Mouse (Mus musculus) midbrain, embryonic 14.5 days (tissue): ENCODE results near the gene Panx3. TPM values are rescaled to one million over a fixed set of nuclear protein-coding genes. Genes with fewer than 3 reads are reported as not detected.

ENCODE experiments used
- ATAC-seq: fragments of 200-750 bp; cut with Nextera tagmentation; 2 replicates; pipeline ENCODE4 v1.8.0; 2017; ENCODE audit warnings: moderate number of reproducible peaks, moderate library complexity; ENCODE audit not compliant: low FRiP score, low TSS enrichment
- DNase-seq: peaks from one replicate; pipeline ENCODE4 v3.0.0-alpha.2; 2015
- H3K27ac ChIP-seq: fragments of 300-500 bp; sonication (generic); replicated peaks from 2 replicates; pipeline ENCODE4 v1.5.1; 2014; ENCODE audit warnings: mild to moderate bottlenecking, low read depth, low read length, moderate library complexity
- H3K27me3 ChIP-seq: fragments of 300-500 bp; sonication (generic); 2 replicates; pipeline ENCODE4 v1.6.1; 2014; ENCODE audit warnings: low read length, control low read depth, mixed read lengths; ENCODE audit not compliant: control insufficient read depth, insufficient read depth
- H3K36me3 ChIP-seq: fragments of 300-500 bp; sonication (generic); 2 replicates; pipeline ENCODE4 v1.6.1; 2014; ENCODE audit warnings: low read length, control low read depth; ENCODE audit not compliant: control insufficient read depth, insufficient read depth
- H3K4me1 ChIP-seq: fragments of 300-500 bp; sonication (generic); 2 replicates; pipeline ENCODE4 v1.6.1; 2014; ENCODE audit warnings: mild to moderate bottlenecking, antibody characterized with exemption, low read length, control low read depth; ENCODE audit not compliant: control insufficient read depth, insufficient read depth
- H3K4me2 ChIP-seq: fragments of 300-500 bp; sonication (generic); 2 replicates; pipeline ENCODE4 v1.6.1; 2014; ENCODE audit warnings: mild to moderate bottlenecking, low read length, moderate library complexity
- H3K4me3 ChIP-seq: fragments of 300-500 bp; sonication (generic); replicated peaks from 2 replicates; pipeline ENCODE4 v1.5.1; 2014; ENCODE audit warnings: low read depth, low read length
- H3K9ac ChIP-seq: fragments of 300-500 bp; sonication (generic); replicated peaks from 2 replicates; pipeline ENCODE4 v1.6.1; 2014; ENCODE audit warnings: mild to moderate bottlenecking, low read length, moderate library complexity
- H3K9me3 ChIP-seq: fragments of 300-500 bp; sonication (generic); 2 replicates; pipeline ENCODE4 v1.6.1; 2016; ENCODE audit warnings: low read length, control low read depth, mixed read lengths; ENCODE audit not compliant: control insufficient read depth
- WGBS: fragments of 180-500 bp; shearing (Covaris S2); extraction: QIAGEN DNeasy Blood & Tissue Kit; methylation state at CpG from one replicate; pipeline ENCODE4 v1.1.7; 2014; 5-methylcytosine and 5-hydroxymethylcytosine counted together
- polyA plus RNA-seq: library from polyadenylated mRNA; unstranded; fragments of >200 nt; fragmentation: Nextera tagmentation; extraction: Ambion mirVana; gene quantifications from 2 replicates; pipeline ENCODE4 v1.2.1, GENCODE M21; 2014

The Panx3 gene
- polyA plus RNA-seq, 1 experiment from 2014 or later: not detected

DNA sequence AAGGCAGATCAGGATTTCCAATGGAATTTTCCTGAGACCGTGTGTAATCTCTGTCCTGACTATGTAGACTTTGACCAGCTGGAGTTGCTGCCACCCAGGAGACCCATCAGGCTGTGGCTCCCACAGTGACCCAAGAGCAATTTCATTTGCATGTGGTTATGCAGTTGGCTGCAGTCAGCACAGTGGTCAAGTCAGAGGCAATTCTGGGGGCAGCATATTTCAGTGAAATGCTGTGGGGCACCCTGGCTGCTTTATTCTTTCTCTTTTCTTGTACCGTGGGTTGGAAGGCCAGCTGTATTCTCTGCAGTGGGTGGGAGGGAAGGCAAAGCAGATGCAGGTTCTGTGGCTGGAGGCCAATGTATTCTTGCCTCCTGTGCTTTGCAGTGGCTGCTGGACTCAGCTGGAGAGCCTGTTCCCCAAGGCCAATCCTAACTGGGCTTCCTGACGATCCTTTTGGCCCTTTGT, 42.9 kb downstream of the Panx3 start:
- Histone ChIP-seq H3K4me2 (peak overlapping the region; percentile 41), H3K4me3 (no peak overlapping the region), H3K4me1 (peaks cover 17% of the 10 kb centered on the region), H3K36me3 (no peaks in the 10 kb centered on the region), H3K27me3 (no peaks in the 10 kb centered on the region), H3K27ac (peak overlapping the region; percentile 86), H3K9me3 (no peaks in the 10 kb centered on the region), H3K9ac (no peak overlapping the region; the same call in 1 of the 2 replicates)
- peak; percentile 60 for ATAC-seq
- DNase-seq: peak; percentile 51
- 4% methylated on average over 3 of the region's 3 CpGs for WGBS

- peak overlapping the region; percentile 86 for H3K27ac ChIP-seq
- ATAC-seq (peak; percentile 82), DNase-seq (peak; percentile 80)
- 7% methylated on average over 7 of the region's 7 CpGs for WGBS
- no peak overlapping the region; the same call in 1 of the 2 replicates for H3K9ac ChIP-seq
- H3K27me3 ChIP-seq: no peaks in the 10 kb centered on the region
- no peak overlapping the region for H3K4me3 ChIP-seq
- H3K4me1 ChIP-seq: peaks cover 17% of the 10 kb centered on the region
- H3K9me3 ChIP-seq: no peaks in the 10 kb centered on the region
- peak overlapping the region; percentile 41 for H3K4me2 ChIP-seq
- H3K36me3 ChIP-seq: no peaks in the 10 kb centered on the region
These were observed 43.4 kb downstream of the Panx3 start for GRCm38 (mm10) chr9:37625641-37626040.

DNA sequence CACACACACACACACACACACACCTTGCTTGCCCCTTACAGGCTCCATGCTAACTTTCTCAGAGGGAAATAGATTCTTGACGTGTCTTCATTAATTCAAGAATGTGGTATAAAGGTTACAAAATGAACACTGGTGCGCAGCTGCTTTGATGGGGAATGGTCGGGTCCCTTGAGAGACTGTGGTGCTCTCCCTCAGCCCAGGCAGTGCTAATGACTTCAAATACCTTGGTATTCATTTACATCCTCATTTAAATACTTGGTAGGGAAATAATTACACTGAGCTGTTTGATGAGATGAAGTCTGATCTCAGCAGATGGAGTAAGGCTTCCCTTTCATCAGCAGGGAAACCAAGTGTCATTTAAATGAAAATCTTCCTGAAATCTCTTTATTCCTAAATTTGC, 43.9 kb downstream of the Panx3 start:
- peak; percentile 74 for DNase-seq
- Histone ChIP-seq H3K4me1 (peaks cover 17% of the 10 kb centered on the region), H3K27ac (peak overlapping the region; percentile 86), H3K4me2 (peak overlapping the region; percentile 41; the same call in 1 of the 2 replicates), H3K27me3 (no peaks in the 10 kb centered on the region), H3K36me3 (no peaks in the 10 kb centered on the region), H3K9ac (no peak overlapping the region), H3K4me3 (no peak overlapping the region), H3K9me3 (no peaks in the 10 kb centered on the region)
- 25% methylated on average over 3 of the region's 3 CpGs for WGBS
- ATAC-seq: peak; percentile 82

DNA sequence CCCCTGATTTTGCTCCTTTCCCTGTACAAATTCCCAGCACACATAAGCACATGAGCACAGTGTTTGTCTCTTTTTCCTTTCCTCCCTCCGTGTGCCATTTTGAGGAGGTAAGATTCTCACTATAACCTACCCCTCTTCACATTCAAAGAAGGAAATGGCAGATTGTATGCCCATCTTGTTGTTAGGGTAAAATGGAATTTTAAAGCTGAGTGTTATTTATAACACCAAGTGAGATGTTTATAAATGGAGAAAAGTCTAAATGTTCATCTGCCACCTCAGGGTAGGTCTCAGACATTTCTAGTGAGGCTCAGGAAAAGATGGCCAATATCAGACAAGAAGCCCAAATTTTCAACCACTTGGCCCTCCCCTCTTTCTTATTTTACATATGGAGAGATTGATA, 44.5 kb downstream of the Panx3 start:
- ATAC-seq (no peak), DNase-seq (no peak)
- Histone ChIP-seq H3K36me3 (no peaks in the 10 kb centered on the region), H3K4me3 (no peak overlapping the region), H3K4me1 (peaks cover 17% of the 10 kb centered on the region), H3K27me3 (no peaks in the 10 kb centered on the region), H3K9me3 (no peaks in the 10 kb centered on the region), H3K4me2 (no peak overlapping the region), H3K9ac (no peak overlapping the region), H3K27ac (0 out of 2 replicates have a peak overlapping the region, but pooled peaks have one; percentile 86)
- 86% methylated on average over 1 of the region's 1 CpGs for WGBS

- Histone ChIP-seq H3K4me3 (no peak overlapping the region), H3K4me2 (no peak overlapping the region), H3K9ac (no peak overlapping the region), H3K36me3 (no peaks in the 10 kb centered on the region), H3K27me3 (no peaks in the 10 kb centered on the region), H3K27ac (no peak overlapping the region), H3K9me3 (no peaks in the 10 kb centered on the region), H3K4me1 (peaks cover 17% of the 10 kb centered on the region)
- no peak for ATAC-seq
- WGBS: 84% methylated on average over 3 of the region's 3 CpGs
- DNase-seq: no peak
These were observed 45.1 kb downstream of the Panx3 start for GRCm38 (mm10) chr9:37623981-37624380.

DNA sequence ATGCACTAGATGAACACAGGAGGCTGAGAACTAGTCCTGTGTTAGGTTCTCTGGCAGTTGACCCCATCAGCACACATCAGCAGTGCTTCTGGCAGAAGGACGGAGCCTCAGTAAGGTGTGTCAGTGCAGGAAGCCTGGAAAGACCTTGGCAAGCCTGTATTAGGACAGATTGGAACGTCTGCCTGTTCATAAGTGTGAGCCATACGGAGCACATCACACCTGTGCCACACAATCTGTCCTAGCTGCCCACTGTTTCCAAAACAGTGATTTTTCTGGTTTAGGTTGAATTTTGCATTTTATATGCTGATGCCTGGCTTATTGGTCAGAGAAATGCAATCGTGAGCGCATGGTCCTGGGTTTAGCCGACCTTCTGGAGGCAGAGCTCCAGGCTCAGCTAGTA, 47.7 kb downstream of the Panx3 start:
- H3K27me3 ChIP-seq: no peaks in the 10 kb centered on the region
- no peaks in the 10 kb centered on the region for H3K9me3 ChIP-seq
- WGBS: 88% methylated on average over 6 of the region's 6 CpGs
- H3K4me1 ChIP-seq: peaks cover 10% of the 10 kb centered on the region
- DNase-seq (no peak), ATAC-seq (no peak)
- H3K27ac ChIP-seq: no peak overlapping the region
- H3K4me3 ChIP-seq: no peak overlapping the region
- H3K36me3 ChIP-seq: no peaks in the 10 kb centered on the region
- H3K4me2 ChIP-seq: no peak overlapping the region
- H3K9ac ChIP-seq: no peak overlapping the region

DNA sequence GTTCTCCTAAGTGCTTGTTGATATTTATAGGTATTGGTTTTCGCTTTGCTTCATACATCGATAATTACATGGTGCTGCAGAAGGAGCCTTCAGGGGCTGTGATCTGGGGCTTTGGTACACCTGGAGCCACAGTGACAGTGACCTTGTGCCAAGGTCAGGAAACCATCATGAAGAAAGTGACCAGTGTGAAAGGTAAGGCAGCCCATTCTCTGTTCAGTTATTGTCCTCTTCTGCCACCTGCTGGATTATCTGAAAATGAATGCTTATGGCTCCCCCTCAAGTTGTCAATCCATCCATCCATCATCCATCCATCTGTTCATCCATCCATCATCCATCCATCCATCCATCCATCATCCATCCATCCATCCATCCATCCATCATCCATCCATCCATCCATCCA, 52.3 kb downstream of the Panx3 start:
- Histone ChIP-seq H3K36me3 (no peaks in the 10 kb centered on the region), H3K27me3 (no peaks in the 10 kb centered on the region), H3K4me3 (no peak overlapping the region), H3K9me3 (no peaks in the 10 kb centered on the region), H3K9ac (no peak overlapping the region), H3K4me1 (peaks cover 6% of the 10 kb centered on the region), H3K4me2 (no peak overlapping the region), H3K27ac (no peak overlapping the region)
- no peak for ATAC-seq
- peak; percentile 75 for DNase-seq
- 54% methylated on average over 2 of the region's 2 CpGs for WGBS

GRCm38 (mm10) chr9:37615220-37615619, 53.8 kb downstream of the Panx3 start:
- H3K4me3 ChIP-seq: no peak overlapping the region
- H3K27me3 ChIP-seq: no peaks in the 10 kb centered on the region
- ATAC-seq (no peak), DNase-seq (no peak)
- H3K27ac ChIP-seq: no peak overlapping the region
- WGBS: 56% methylated on average over 5 of the region's 5 CpGs
- H3K4me2 ChIP-seq: no peak overlapping the region
- H3K4me1 ChIP-seq: peaks cover 6% of the 10 kb centered on the region
- H3K9ac ChIP-seq: no peak overlapping the region
- H3K36me3 ChIP-seq: no peaks in the 10 kb centered on the region
- no peaks in the 10 kb centered on the region for H3K9me3 ChIP-seq

- Histone ChIP-seq H3K4me3 (peak overlapping the region; percentile 57; the same call in 1 of the 2 replicates), H3K27ac (no peak overlapping the region), H3K4me1 (peaks cover 6% of the 10 kb centered on the region), H3K36me3 (no peaks in the 10 kb centered on the region), H3K9ac (no peak overlapping the region; the same call in 1 of the 2 replicates), H3K9me3 (no peaks in the 10 kb centered on the region), H3K4me2 (peak overlapping the region; percentile 60), H3K27me3 (no peaks in the 10 kb centered on the region)
- ATAC-seq (peak; percentile 4; the same call in 1 of the 2 replicates), DNase-seq (no peak)
These were observed 54.7 kb downstream of the Panx3 start for GRCm38 (mm10) chr9:37614316-37614715.
